Mouse (Mus musculus) limb, embryonic 12.5 days (tissue): ENCODE measurements at regions not wholly inside any gene's neighbourhood (a gene's known extent, or its start where the extent isn't known, plus 50 kb on each side); places are given as distances from the start of the nearest gene placed in this dataset.

Source experiments
- ATAC-seq: fragments of 200-750 bp; cut with Nextera tagmentation; 2 replicates; pipeline ENCODE4 v1.8.0; 2017; ENCODE audit warnings: low read depth, moderate TSS enrichment; ENCODE audit not compliant: insufficient number of reproducible peaks, insufficient read depth, low FRiP score, low TSS enrichment
- H3K27ac ChIP-seq: fragments of 300-500 bp; sonication (generic); 2 replicates; pipeline ENCODE4 v1.5.1; 2016; ENCODE audit warnings: mild to moderate bottlenecking, moderate library complexity
- H3K27me3 ChIP-seq: fragments of 300-500 bp; sonication (generic); 2 replicates; pipeline ENCODE4 v1.6.1; 2016; ENCODE audit warnings: mild to moderate bottlenecking, moderate library complexity
- H3K36me3 ChIP-seq: fragments of 300-500 bp; sonication (generic); 2 replicates; pipeline ENCODE4 v1.6.1; 2016; ENCODE audit warnings: mild to moderate bottlenecking, moderate library complexity
- H3K4me1 ChIP-seq: fragments of 300-500 bp; sonication (generic); replicated peaks from 2 replicates; pipeline ENCODE4 v1.6.1; 2016
- H3K4me2 ChIP-seq: fragments of 300-500 bp; sonication (generic); 2 replicates; pipeline ENCODE4 v1.6.1; 2016; ENCODE audit warnings: mild to moderate bottlenecking, moderate library complexity
- H3K4me3 ChIP-seq: fragments of 300-500 bp; sonication (generic); replicated peaks from 2 replicates; pipeline ENCODE4 v1.5.1; 2016; ENCODE audit warnings: mild to moderate bottlenecking
- H3K9ac ChIP-seq: fragments of 300-500 bp; sonication (generic); replicated peaks from 2 replicates; pipeline ENCODE4 v1.6.1; 2016; ENCODE audit warnings: mild to moderate bottlenecking, moderate library complexity
- H3K9me3 ChIP-seq: fragments of 300-500 bp; sonication (generic); 2 replicates; pipeline ENCODE4 v1.6.1; 2016; ENCODE audit warnings: mild to moderate bottlenecking, moderate library complexity
- WGBS: fragments of 180-500 bp; shearing (Covaris S2); methylation state at CpG from one replicate; pipeline ENCODE4 v1.1.7; 2016; 5-methylcytosine and 5-hydroxymethylcytosine counted together

- Histone ChIP-seq H3K4me2 (no peak overlapping the region), H3K36me3 (no peaks in the 10 kb centered on the region), H3K9ac (no peak overlapping the region), H3K9me3 (no peaks in the 10 kb centered on the region), H3K4me3 (no peak overlapping the region), H3K27me3 (no peaks in the 10 kb centered on the region), H3K4me1 (no peaks in the 10 kb centered on the region), H3K27ac (no peak overlapping the region)
- ATAC-seq: no peak
- 96% methylated on average over 3 of the region's 3 CpGs for WGBS
Observed at GRCm38 (mm10) chr4:82186892-82187291, 518.7 kb downstream of the Nfib start.

GRCm38 (mm10) chr4:82183974-82184373 lies 521.6 kb downstream of the Nfib start:
- no peak for ATAC-seq
- Histone ChIP-seq H3K4me1 (no peaks in the 10 kb centered on the region), H3K9me3 (no peaks in the 10 kb centered on the region), H3K4me2 (no peak overlapping the region), H3K27me3 (no peaks in the 10 kb centered on the region), H3K9ac (no peak overlapping the region), H3K36me3 (no peaks in the 10 kb centered on the region), H3K27ac (no peak overlapping the region), H3K4me3 (no peak overlapping the region)
- 87% methylated on average over 1 of the region's 1 CpGs for WGBS

GRCm38 (mm10) chr4:82178112-82178511 lies 527.4 kb downstream of the Nfib start:
- no peak overlapping the region for H3K4me2 ChIP-seq
- H3K27me3 ChIP-seq: no peaks in the 10 kb centered on the region
- H3K4me1 ChIP-seq: peaks cover 15% of the 10 kb centered on the region
- no peak overlapping the region for H3K9ac ChIP-seq
- no peaks in the 10 kb centered on the region for H3K36me3 ChIP-seq
- no peak for ATAC-seq
- no peak overlapping the region for H3K27ac ChIP-seq
- no peak overlapping the region for H3K4me3 ChIP-seq
- no peaks in the 10 kb centered on the region for H3K9me3 ChIP-seq
- WGBS: 81% methylated on average over 5 of the region's 5 CpGs

- Histone ChIP-seq H3K4me2 (no peak overlapping the region), H3K4me1 (peaks cover 15% of the 10 kb centered on the region), H3K9me3 (no peaks in the 10 kb centered on the region), H3K4me3 (no peak overlapping the region), H3K27ac (no peak overlapping the region), H3K36me3 (no peaks in the 10 kb centered on the region), H3K9ac (no peak overlapping the region), H3K27me3 (no peaks in the 10 kb centered on the region)
- 89% methylated on average over 8 of the region's 8 CpGs for WGBS
- no peak for ATAC-seq
Observed at GRCm38 (mm10) chr4:82176723-82177122, 528.8 kb downstream of the Nfib start.

- Histone ChIP-seq H3K36me3 (no peaks in the 10 kb centered on the region), H3K27me3 (no peaks in the 10 kb centered on the region), H3K9me3 (no peaks in the 10 kb centered on the region), H3K4me2 (no peak overlapping the region), H3K4me3 (no peak overlapping the region), H3K4me1 (peaks cover 22% of the 10 kb centered on the region), H3K27ac (peak overlapping the region; percentile 84), H3K9ac (no peak overlapping the region)
- 63% methylated on average over 17 of the region's 17 CpGs for WGBS
- ATAC-seq: no peak
Observed at GRCm38 (mm10) chr4:82173461-82174085, 532.0 kb downstream of the Nfib start.

GRCm38 (mm10) chr4:82170930-82171329 lies 534.6 kb downstream of the Nfib start:
- Histone ChIP-seq H3K36me3 (no peaks in the 10 kb centered on the region), H3K4me1 (peaks cover 29% of the 10 kb centered on the region), H3K4me2 (peak overlapping the region; percentile 7; the same call in 1 of the 2 replicates), H3K4me3 (no peak overlapping the region), H3K27me3 (no peaks in the 10 kb centered on the region), H3K9me3 (no peaks in the 10 kb centered on the region), H3K27ac (peak overlapping the region; percentile 75; the same call in 1 of the 2 replicates), H3K9ac (no peak overlapping the region)
- WGBS: 22% methylated on average over 4 of the region's 4 CpGs
- ATAC-seq: no peak; the same call in 1 of the 2 replicates

GRCm38 (mm10) chr4:82168032-82168431 lies 537.5 kb downstream of the Nfib start:
- H3K4me1 ChIP-seq: peaks cover 24% of the 10 kb centered on the region
- H3K4me3 ChIP-seq: no peak overlapping the region
- WGBS: 55% methylated on average over 5 of the region's 5 CpGs
- no peaks in the 10 kb centered on the region for H3K9me3 ChIP-seq
- no peak for ATAC-seq
- no peak overlapping the region for H3K4me2 ChIP-seq
- H3K27ac ChIP-seq: no peak overlapping the region
- H3K9ac ChIP-seq: no peak overlapping the region
- H3K36me3 ChIP-seq: no peaks in the 10 kb centered on the region
- H3K27me3 ChIP-seq: no peaks in the 10 kb centered on the region

GRCm38 (mm10) chr4:82167396-82167795 lies 538.2 kb downstream of the Nfib start:
- Histone ChIP-seq H3K4me3 (no peak overlapping the region), H3K4me1 (peaks cover 24% of the 10 kb centered on the region), H3K4me2 (no peak overlapping the region), H3K9me3 (no peaks in the 10 kb centered on the region), H3K9ac (no peak overlapping the region), H3K27me3 (no peaks in the 10 kb centered on the region), H3K27ac (no peak overlapping the region), H3K36me3 (no peaks in the 10 kb centered on the region)
- ATAC-seq: no peak
- 67% methylated on average over 5 of the region's 5 CpGs for WGBS

GRCm38 (mm10) chr4:82166826-82167225 lies 538.7 kb downstream of the Nfib start:
- H3K9ac ChIP-seq: no peak overlapping the region
- no peak overlapping the region for H3K27ac ChIP-seq
- 86% methylated on average over 1 of the region's 1 CpGs for WGBS
- no peaks in the 10 kb centered on the region for H3K36me3 ChIP-seq
- no peak for ATAC-seq
- no peak overlapping the region for H3K4me2 ChIP-seq
- H3K27me3 ChIP-seq: no peaks in the 10 kb centered on the region
- H3K4me1 ChIP-seq: peaks cover 24% of the 10 kb centered on the region
- H3K4me3 ChIP-seq: no peak overlapping the region
- no peaks in the 10 kb centered on the region for H3K9me3 ChIP-seq

- 80% methylated on average over 6 of the region's 6 CpGs for WGBS
- ATAC-seq: no peak
Observed at GRCm38 (mm10) chr4:82166087-82166486, 539.5 kb downstream of the Nfib start.

GRCm38 (mm10) chr4:82164058-82164457 lies 541.5 kb downstream of the Nfib start:
- H3K4me3 ChIP-seq: no peak overlapping the region
- H3K36me3 ChIP-seq: no peaks in the 10 kb centered on the region
- 38% methylated on average over 1 of the region's 1 CpGs for WGBS
- no peak overlapping the region for H3K9ac ChIP-seq
- H3K4me2 ChIP-seq: no peak overlapping the region
- peaks cover 16% of the 10 kb centered on the region for H3K4me1 ChIP-seq
- no peak for ATAC-seq
- no peaks in the 10 kb centered on the region for H3K9me3 ChIP-seq
- no peaks in the 10 kb centered on the region for H3K27me3 ChIP-seq
- no peak overlapping the region for H3K27ac ChIP-seq

More at GRCm38 (mm10) chr4:82166087-82166486, 539.5 kb downstream of the Nfib start:
- no peak overlapping the region for H3K4me2 ChIP-seq
- no peaks in the 10 kb centered on the region for H3K36me3 ChIP-seq
- H3K9ac ChIP-seq: no peak overlapping the region
- H3K27me3 ChIP-seq: no peaks in the 10 kb centered on the region
- no peak overlapping the region for H3K27ac ChIP-seq
- no peak overlapping the region for H3K4me3 ChIP-seq
- H3K4me1 ChIP-seq: peaks cover 22% of the 10 kb centered on the region
- no peaks in the 10 kb centered on the region for H3K9me3 ChIP-seq

- no peak overlapping the region for H3K9ac ChIP-seq
- no peak for ATAC-seq
- H3K27ac ChIP-seq: no peak overlapping the region
- no peak overlapping the region for H3K4me2 ChIP-seq
- peaks cover 9% of the 10 kb centered on the region for H3K4me1 ChIP-seq
- WGBS: 66% methylated on average over 2 of the region's 2 CpGs
- no peaks in the 10 kb centered on the region for H3K27me3 ChIP-seq
- no peaks in the 10 kb centered on the region for H3K9me3 ChIP-seq
- no peak overlapping the region for H3K4me3 ChIP-seq
- H3K36me3 ChIP-seq: no peaks in the 10 kb centered on the region
Observed at GRCm38 (mm10) chr4:82161818-82162217, 543.7 kb downstream of the Nfib start.
